Mouse (Mus musculus) ES-E14 (cell line): ENCODE measurements around the gene Harbi1.

Experiments
- CHD2 ChIP-seq: IDR thresholded peaks from 2 replicates; pipeline ENCODE4 v1.6.1; 2014; ENCODE audit warnings: mild to moderate bottlenecking, low read depth, low read length, inconsistent platforms
- HCFC1 ChIP-seq: IDR thresholded peaks from 2 replicates; pipeline ENCODE4 v1.6.1; 2012; ENCODE audit warnings: low read length, inconsistent platforms, borderline replicate concordance; ENCODE audit not compliant: insufficient read depth
- MAFK ChIP-seq: IDR thresholded peaks from 2 replicates; pipeline ENCODE4 v1.6.1; 2014; ENCODE audit warnings: mild to moderate bottlenecking, low read depth, low read length, inconsistent platforms; ENCODE audit not compliant: insufficient read depth
- ZC3H11A ChIP-seq: IDR thresholded peaks from 2 replicates; pipeline ENCODE4 v1.6.1; 2012; ENCODE audit warnings: low read depth, mild to moderate bottlenecking, inconsistent platforms, low read length, borderline replicate concordance

DNA sequence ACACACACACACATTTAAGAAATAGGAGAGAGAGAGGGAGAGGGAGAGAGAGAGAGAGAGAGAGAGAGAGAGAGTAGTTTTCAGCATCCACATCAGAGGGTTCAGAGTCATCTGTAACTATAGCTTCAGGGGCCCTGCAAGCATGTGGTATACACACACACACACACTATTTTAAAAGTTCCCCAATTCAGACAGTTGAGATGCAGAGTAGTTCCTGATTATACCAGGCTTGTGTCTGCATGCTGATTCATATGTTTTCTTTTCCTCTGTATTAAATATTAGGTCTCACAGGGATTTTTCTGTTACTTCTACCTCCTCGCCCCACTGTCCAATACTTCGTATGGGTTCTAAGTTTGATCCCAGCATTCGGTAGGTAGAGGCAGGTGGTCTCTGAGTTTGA is 16.4 kb downstream of the Harbi1 start:
- TF ChIP-seq CHD2, result no peak
- TF ChIP-seq ZC3H11A, result no peak
- TF ChIP-seq HCFC1, result no peak
- TF ChIP-seq MAFK, result no peak
